Mouse (Mus musculus) heart, embryonic 10.5 days (tissue): ENCODE measurements around the gene Lrp11. TPM values are rescaled to one million over a fixed set of nuclear protein-coding genes. Genes with fewer than 3 reads are reported as not detected.

ENCODE experiments used
- DNase-seq: peaks from one replicate; pipeline ENCODE4 v3.0.0-alpha.2; 2017; ENCODE audit warnings: low spot score
- H3K27ac ChIP-seq: fragments of 300-500 bp; sonication (generic); 2 replicates; pipeline ENCODE4 v1.5.1; 2016; ENCODE audit warnings: mild to moderate bottlenecking
- H3K27me3 ChIP-seq: fragments of 300-500 bp; sonication (generic); 2 replicates; pipeline ENCODE4 v1.6.1; 2016; ENCODE audit warnings: mild to moderate bottlenecking; ENCODE audit not compliant: poor library complexity, insufficient read depth, severe bottlenecking
- H3K36me3 ChIP-seq: fragments of 300-500 bp; sonication (generic); 2 replicates; pipeline ENCODE4 v1.6.1; 2016; ENCODE audit warnings: mild to moderate bottlenecking, moderate library complexity
- H3K4me1 ChIP-seq: fragments of 300-500 bp; sonication (generic); 2 replicates; pipeline ENCODE4 v1.6.1; 2016; ENCODE audit warnings: mild to moderate bottlenecking
- H3K4me3 ChIP-seq: fragments of 300-500 bp; sonication (generic); 2 replicates; pipeline ENCODE4 v1.5.1; 2016; ENCODE audit warnings: mild to moderate bottlenecking, moderate library complexity
- H3K9me3 ChIP-seq: fragments of 300-500 bp; sonication (generic); 2 replicates; pipeline ENCODE4 v1.6.1; 2016; ENCODE audit warnings: mild to moderate bottlenecking, moderate library complexity
- whole genome bisulfite sequencing: fragments of 180-500 bp; shearing (Covaris S2); methylation state at CpG from one replicate; pipeline ENCODE4 v1.1.7; 2016; 5-methylcytosine and 5-hydroxymethylcytosine counted together
- polyA plus RNA-seq: library from polyadenylated mRNA; unstranded; fragments of >200 nt; fragmentation: Nextera tagmentation; extraction: Ambion mirVana; gene quantifications from 2 replicates; pipeline ENCODE4 v1.2.1, GENCODE M21; 2016

The Lrp11 gene
- polyA plus RNA-seq = 3.5 and 3.7 TPM in 2 replicates

- peak; percentile 96 for DNase-seq
- no peaks in the 10 kb centered on the region for H3K36me3 ChIP-seq
- under 1% methylated on average over 75 of the region's 76 CpGs for WGBS
- peaks cover 22% of the 10 kb centered on the region; the same call in 1 of the 2 replicates for H3K27me3 ChIP-seq
- no peaks in the 10 kb centered on the region; the same call in 1 of the 2 replicates for H3K9me3 ChIP-seq
- peak within 1 kb of the TSS; percentile 67 for H3K27ac ChIP-seq
- H3K4me3 ChIP-seq = peak within 1 kb of the TSS; percentile 88
- peaks cover 8% of the 10 kb centered on the region; the same call in 1 of the 2 replicates for H3K4me1 ChIP-seq
These were observed at the start of gene Lrp11 for GRCm38 (mm10) chr10:7589592-7590233. TSS of gene Lrp11 (plus strand) at chr10:7589800.

GRCm38 (mm10) chr10:7578002-7578401, 11.6 kb upstream of the Lrp11 start:
- H3K27me3 ChIP-seq = no peaks in the 10 kb centered on the region
- DNase-seq = no peak

DNA sequence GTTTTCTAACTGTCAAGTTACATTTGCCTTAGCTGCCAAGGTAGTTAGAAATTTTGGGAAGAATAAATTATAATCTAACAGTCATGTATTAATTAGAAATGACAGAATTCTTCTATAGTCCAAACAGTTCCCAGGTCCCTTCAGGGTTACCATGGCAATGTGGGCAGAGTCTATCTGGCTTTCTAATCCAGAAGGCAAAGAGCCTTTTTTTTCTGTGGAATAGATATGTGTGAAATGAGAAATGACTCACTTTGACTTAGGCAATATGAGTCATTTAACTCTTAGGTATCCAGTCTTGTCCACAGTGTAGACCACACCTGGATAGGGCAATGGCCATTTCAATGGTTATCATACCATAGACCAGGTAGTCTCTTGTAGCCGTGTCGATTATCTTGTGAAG, 8.2 kb upstream of the Lrp11 start:
- Histone ChIP-seq H3K27me3 (0 out of 2 replicates have a peak, but pooled peaks cover 2% of the 10 kb centered on the region), H3K4me3 (no peak overlapping the region), H3K27ac (no peak overlapping the region), H3K36me3 (no peaks in the 10 kb centered on the region), H3K4me1 (peaks cover 7% of the 10 kb centered on the region; the same call in 1 of the 2 replicates), H3K9me3 (no peaks in the 10 kb centered on the region)
- no peak for DNase-seq
- 78% methylated on average over 2 of the region's 2 CpGs for WGBS

More at GRCm38 (mm10) chr10:7578002-7578401, 11.6 kb upstream of the Lrp11 start:
- no peaks in the 10 kb centered on the region for H3K36me3 ChIP-seq
- peaks cover 7% of the 10 kb centered on the region; the same call in 1 of the 2 replicates for H3K4me1 ChIP-seq
- no peak overlapping the region for H3K4me3 ChIP-seq
- no peak overlapping the region for H3K27ac ChIP-seq
- no peaks in the 10 kb centered on the region for H3K9me3 ChIP-seq

GRCm38 (mm10) chr10:7582157-7582890, 7.3 kb upstream of the Lrp11 start:
- H3K4me1 ChIP-seq = peaks cover 7% of the 10 kb centered on the region; the same call in 1 of the 2 replicates
- no peak overlapping the region for H3K27ac ChIP-seq
- H3K4me3 ChIP-seq = no peak overlapping the region
- 0 out of 2 replicates have a peak, but pooled peaks cover 2% of the 10 kb centered on the region for H3K27me3 ChIP-seq
- 38% methylated on average over 11 of the region's 11 CpGs for WGBS
- H3K9me3 ChIP-seq = no peaks in the 10 kb centered on the region
- H3K36me3 ChIP-seq = no peaks in the 10 kb centered on the region
- DNase-seq = no peak

DNA sequence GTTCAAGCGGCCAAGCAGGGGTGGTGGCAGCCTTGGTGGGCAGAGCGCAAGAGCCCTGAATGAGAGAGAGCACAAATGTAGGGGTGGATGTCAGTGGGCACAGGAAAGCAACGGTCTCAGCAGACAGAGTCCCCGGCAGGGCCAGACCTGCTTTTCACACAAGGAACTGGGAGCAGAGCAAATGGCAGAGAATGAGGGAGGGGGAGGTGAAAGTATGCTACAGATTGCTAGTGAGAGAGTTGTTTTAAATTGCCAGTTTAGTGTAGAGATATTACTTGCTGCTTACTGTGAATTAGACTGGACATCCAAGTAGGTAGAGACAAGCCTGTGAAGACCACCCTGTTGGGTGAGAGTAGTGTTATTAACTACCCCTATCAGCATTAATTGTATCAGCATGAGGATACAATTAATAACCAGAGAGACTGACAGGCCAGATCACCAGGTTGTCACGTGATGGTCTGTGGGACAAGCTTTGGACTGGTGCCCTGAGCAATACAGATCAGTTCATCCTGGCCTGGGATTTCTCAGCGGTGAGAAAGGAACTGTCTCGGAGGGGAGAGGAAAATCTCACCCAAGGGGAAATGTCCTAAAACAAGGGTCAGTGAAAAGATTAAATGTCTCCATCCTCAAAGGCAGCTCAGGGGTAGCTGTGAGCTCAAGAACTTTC, 6.6 kb upstream of the Lrp11 start:
- WGBS = 39% methylated on average over 7 of the region's 7 CpGs
- Histone ChIP-seq H3K27me3 (0 out of 2 replicates have a peak, but pooled peaks cover 2% of the 10 kb centered on the region), H3K4me1 (peaks cover 7% of the 10 kb centered on the region; the same call in 1 of the 2 replicates), H3K27ac (no peak overlapping the region), H3K36me3 (no peaks in the 10 kb centered on the region), H3K4me3 (no peak overlapping the region), H3K9me3 (no peaks in the 10 kb centered on the region)
- DNase-seq = no peak

DNA sequence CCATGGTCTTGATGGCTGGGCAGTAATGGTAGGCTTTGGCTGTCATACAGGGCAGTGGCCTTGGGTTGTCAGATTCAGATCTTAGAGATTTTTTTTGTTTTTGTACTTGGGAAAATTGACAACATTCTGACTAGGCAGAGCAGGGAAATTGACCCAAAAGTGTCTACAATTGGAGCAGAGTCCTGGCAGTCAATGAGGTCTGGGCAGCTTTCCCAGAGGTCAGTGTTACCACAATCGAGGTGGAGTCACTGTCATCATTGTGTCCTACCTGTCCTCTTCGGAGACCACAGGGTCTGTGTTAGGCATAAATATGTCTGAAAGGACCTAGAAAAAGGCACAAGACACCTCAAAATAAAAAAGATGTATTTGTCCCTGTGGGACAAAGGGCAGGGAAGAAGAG, 2.8 kb upstream of the Lrp11 start:
- DNase-seq = no peak
- no peaks in the 10 kb centered on the region; the same call in 1 of the 2 replicates for H3K9me3 ChIP-seq
- no peak overlapping the region for H3K4me3 ChIP-seq
- H3K27me3 ChIP-seq = peaks cover 20% of the 10 kb centered on the region; the same call in 1 of the 2 replicates
- 78% methylated on average over 2 of the region's 2 CpGs for WGBS
- no peaks in the 10 kb centered on the region for H3K36me3 ChIP-seq
- peaks cover 15% of the 10 kb centered on the region; the same call in 1 of the 2 replicates for H3K4me1 ChIP-seq
- H3K27ac ChIP-seq = no peak overlapping the region

DNA sequence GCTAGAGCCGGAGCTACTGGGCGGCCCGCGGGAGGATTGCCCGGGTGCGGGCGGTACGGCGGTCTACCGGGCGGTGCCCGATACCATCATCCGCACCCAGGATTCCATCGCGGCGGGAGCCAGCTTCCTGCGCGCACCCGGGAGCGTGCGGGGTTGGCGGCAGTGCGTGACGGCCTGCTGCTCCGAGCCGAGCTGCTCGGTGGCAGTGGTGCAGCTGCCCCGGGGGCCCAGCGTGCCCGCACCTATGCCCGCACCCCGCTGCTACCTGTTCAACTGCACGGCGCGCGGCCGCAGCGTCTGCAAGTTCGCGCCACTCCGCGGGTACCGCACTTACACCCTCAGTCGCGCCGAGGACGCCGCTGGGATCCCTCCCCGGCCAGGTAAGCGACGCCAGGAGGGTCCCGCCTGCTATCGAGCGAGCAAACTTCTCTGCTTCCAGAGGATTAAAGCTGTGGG, 662 bp downstream of the Lrp11 start:
- Histone ChIP-seq H3K36me3 (no peaks in the 10 kb centered on the region), H3K27me3 (peaks cover 22% of the 10 kb centered on the region; the same call in 1 of the 2 replicates), H3K27ac (peak overlapping the region; percentile 67), H3K4me1 (peaks cover 8% of the 10 kb centered on the region; the same call in 1 of the 2 replicates), H3K9me3 (no peaks in the 10 kb centered on the region; the same call in 1 of the 2 replicates), H3K4me3 (peak overlapping the region; percentile 88)
- no peak for DNase-seq
- WGBS = under 1% methylated on average over 54 of the region's 54 CpGs

DNA sequence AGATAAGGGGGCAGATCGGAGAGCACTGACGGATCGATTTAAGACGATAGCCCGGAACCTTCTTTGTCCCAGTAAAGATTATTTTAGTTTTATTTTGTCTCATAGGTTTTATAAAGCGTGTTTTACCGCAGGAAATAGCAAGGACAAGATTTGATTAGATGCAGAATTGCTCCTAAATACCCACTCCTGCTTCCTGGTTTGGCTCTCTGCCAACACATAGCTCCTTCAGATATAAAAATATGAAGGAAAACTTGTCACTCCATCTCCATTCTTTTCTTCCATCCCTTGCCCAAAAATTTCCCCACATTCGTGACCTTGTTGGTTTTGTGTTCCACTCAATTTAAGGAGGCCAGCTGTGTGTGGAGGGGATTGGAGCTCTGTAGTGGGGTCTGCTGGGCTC, 1.2 kb downstream of the Lrp11 start:
- Histone ChIP-seq H3K4me1 (peaks cover 8% of the 10 kb centered on the region; the same call in 1 of the 2 replicates), H3K36me3 (no peaks in the 10 kb centered on the region), H3K27ac (no peak overlapping the region), H3K4me3 (peak overlapping the region; percentile 88), H3K27me3 (peaks cover 22% of the 10 kb centered on the region; the same call in 1 of the 2 replicates), H3K9me3 (no peaks in the 10 kb centered on the region; the same call in 1 of the 2 replicates)
- DNase-seq = no peak
- whole genome bisulfite sequencing = 7% methylated on average over 8 of the region's 8 CpGs

GRCm38 (mm10) chr10:7594797-7595196, 5.2 kb downstream of the Lrp11 start:
- Histone ChIP-seq H3K4me1 (peaks cover 6% of the 10 kb centered on the region; the same call in 1 of the 2 replicates), H3K4me3 (no peak overlapping the region), H3K36me3 (no peaks in the 10 kb centered on the region), H3K27me3 (peaks cover 22% of the 10 kb centered on the region; the same call in 1 of the 2 replicates), H3K9me3 (no peaks in the 10 kb centered on the region; the same call in 1 of the 2 replicates), H3K27ac (no peak overlapping the region)
- 51% methylated on average over 7 of the region's 7 CpGs for WGBS
- no peak for DNase-seq

- H3K4me3 ChIP-seq = no peak overlapping the region
- H3K27me3 ChIP-seq = peaks cover 10% of the 10 kb centered on the region; the same call in 1 of the 2 replicates
- no peaks in the 10 kb centered on the region for H3K9me3 ChIP-seq
- no peaks in the 10 kb centered on the region for H3K36me3 ChIP-seq
- WGBS = 95% methylated on average over 1 of the region's 1 CpGs
- no peak overlapping the region for H3K27ac ChIP-seq
- DNase-seq = no peak
- H3K4me1 ChIP-seq = no peaks in the 10 kb centered on the region
These were observed 6.7 kb downstream of the Lrp11 start for GRCm38 (mm10) chr10:7596251-7596650.

DNA sequence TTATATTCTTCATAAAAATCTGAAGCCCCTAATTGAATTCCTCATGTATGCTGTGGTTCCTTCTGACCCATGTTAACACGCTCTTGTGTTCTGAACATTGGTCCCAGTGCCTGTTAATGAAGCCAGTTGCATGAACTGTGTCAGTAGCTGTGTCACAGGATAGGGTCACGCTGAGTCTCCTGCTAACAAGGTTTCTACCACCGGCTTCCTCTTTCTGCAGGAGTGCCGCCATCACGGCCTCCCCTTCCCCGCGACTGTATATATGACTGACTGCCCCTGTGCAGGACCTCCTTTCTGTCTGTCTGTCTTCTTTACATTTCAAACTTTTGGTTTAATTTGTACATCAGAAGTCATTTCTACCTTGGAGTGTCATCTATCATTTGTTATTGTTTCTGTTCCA, 8.6 kb downstream of the Lrp11 start:
- WGBS = 87% methylated on average over 7 of the region's 7 CpGs
- H3K4me3 ChIP-seq = no peak overlapping the region
- no peak overlapping the region for H3K27ac ChIP-seq
- H3K4me1 ChIP-seq = no peaks in the 10 kb centered on the region
- no peaks in the 10 kb centered on the region for H3K9me3 ChIP-seq
- no peaks in the 10 kb centered on the region for H3K27me3 ChIP-seq
- no peak for DNase-seq
- H3K36me3 ChIP-seq = no peaks in the 10 kb centered on the region

DNA sequence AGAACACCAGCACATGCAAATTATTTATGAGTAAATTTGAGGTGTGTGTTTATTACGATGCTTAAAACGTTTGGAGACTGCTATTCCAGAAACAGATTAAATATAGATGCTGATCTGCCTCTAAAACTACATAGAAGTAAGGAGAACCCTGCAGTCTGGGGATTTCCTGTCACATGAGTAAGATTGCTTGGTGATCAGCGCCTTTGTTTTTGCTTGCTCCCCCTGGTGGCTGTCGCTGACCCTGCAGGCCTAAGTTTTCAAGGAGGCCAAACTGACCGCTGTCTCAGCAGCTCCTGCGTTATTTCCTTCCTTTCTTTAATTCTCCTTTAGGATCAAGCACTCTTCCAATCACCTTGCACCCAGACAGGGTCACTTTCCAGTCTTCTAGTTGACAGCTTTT, 11.0 kb downstream of the Lrp11 start:
- 15% methylated on average over 6 of the region's 6 CpGs for WGBS
- no peaks in the 10 kb centered on the region for H3K27me3 ChIP-seq
- DNase-seq = no peak
- no peak overlapping the region for H3K27ac ChIP-seq
- no peaks in the 10 kb centered on the region for H3K4me1 ChIP-seq
- H3K9me3 ChIP-seq = no peaks in the 10 kb centered on the region
- no peak overlapping the region for H3K4me3 ChIP-seq
- no peaks in the 10 kb centered on the region for H3K36me3 ChIP-seq
